Mouse (Mus musculus): ENCODE data around the gene Foxo6.

DNA sequence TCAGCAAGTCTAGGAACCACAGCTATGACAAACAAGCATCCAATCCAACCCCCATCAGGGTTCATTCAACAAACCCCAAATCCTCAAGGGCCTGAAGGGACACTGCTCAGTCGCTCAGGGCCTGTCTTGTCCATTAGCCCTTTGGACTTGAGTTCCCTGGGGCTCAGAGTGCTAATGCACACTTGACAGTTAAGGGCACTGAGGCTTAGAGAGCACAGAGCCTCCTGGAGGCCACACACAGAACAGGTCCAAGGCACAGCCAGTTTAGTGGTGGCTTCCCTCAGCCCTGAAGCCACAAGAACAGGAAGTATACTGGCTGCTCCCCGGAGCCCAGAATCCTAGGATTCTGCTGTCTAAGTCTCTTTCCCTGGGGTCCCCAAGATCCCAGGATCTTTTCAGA, 53.9 kb downstream of the Foxo6 start:
- TF ChIP-seq CTCF (IDR thresholded peaks at IDR 0.05; ENCODE audit: low read depth, low read length) (no peak), GATA1 (IDR thresholded peaks at IDR 0.05; ENCODE audit: borderline replicate concordance, low read length) (no peak)
